Mouse (Mus musculus): ENCODE measurements around the gene Nsun7. TPM values are rescaled to one million over a fixed set of nuclear protein-coding genes. Genes with fewer than 3 reads are reported as not detected.

Gene Nsun7
- polyA plus RNA-seq (2014; fragmentation: Nextera tagmentation; extraction: Ambion mirVana): 0.65 and 0.97 TPM in 2 replicates

- WGBS: 2% methylated on average over 25 of the region's 44 CpGs
- H3K27me3 ChIP-seq (replicated peaks; ENCODE audit: control insufficient read depth, insufficient read depth, low read length): no peaks in the 10 kb centered on the region; the same call in 1 of the 2 replicates
- no peak within 1 kb of the TSS for H3K27ac ChIP-seq (replicated peaks; ENCODE audit: low read depth, low read length)
Observed at GRCm38 (mm10) chr5:66259756-66260448, at the start of gene Nsun7. Nsun7 (plus strand) TSS chr5:66259897.

GRCm38 (mm10) chr5:66214395-66214935, 45.2 kb upstream of the Nsun7 start:
- Histone ChIP-seq H3K4me1 (ENCODE audit: control insufficient read depth, insufficient read depth, low read length) (peaks cover 8% of the 10 kb centered on the region), H3K9me3 (ENCODE audit: control insufficient read depth, low read length) (no peaks in the 10 kb centered on the region), H3K9ac (ENCODE audit: low read depth, low read length) (no peak overlapping the region), H3K27me3 (replicated peaks; ENCODE audit: control insufficient read depth, insufficient read depth, low read length) (no peaks in the 10 kb centered on the region), H3K36me3 (ENCODE audit: control insufficient read depth, insufficient read depth, low read length) (no peaks in the 10 kb centered on the region), H3K4me3 (ENCODE audit: low read depth, low read length) (no peak overlapping the region), H3K27ac (replicated peaks; ENCODE audit: low read depth, low read length) (no peak overlapping the region), H3K4me2 (ENCODE audit: low read depth, low read length) (no peak overlapping the region)
- WGBS: 58% methylated on average over 7 of the region's 7 CpGs
- ATAC-seq (ENCODE audit: low read depth): no peak
- DNase-seq (ENCODE audit: low spot score): peak; percentile 23

More at GRCm38 (mm10) chr5:66259756-66260448, at the start of gene Nsun7:
- Histone ChIP-seq H3K4me3 (ENCODE audit: low read depth, low read length) (peak within 1 kb of the TSS; percentile 47), H3K36me3 (ENCODE audit: control insufficient read depth, insufficient read depth, low read length) (no peaks in the 10 kb centered on the region), H3K4me1 (ENCODE audit: control insufficient read depth, insufficient read depth, low read length) (no peaks in the 10 kb centered on the region), H3K4me2 (ENCODE audit: low read depth, low read length) (peak within 1 kb of the TSS; percentile 75), H3K9ac (ENCODE audit: low read depth, low read length) (peak within 1 kb of the TSS; percentile 74), H3K9me3 (ENCODE audit: control insufficient read depth, low read length) (no peaks in the 10 kb centered on the region)
- DNase-seq (ENCODE audit: low spot score) (peak; percentile 70), ATAC-seq (ENCODE audit: low read depth) (peak; percentile 92)

- no peak overlapping the region for H3K27ac ChIP-seq (replicated peaks; ENCODE audit: low read depth, low read length)
- WGBS: 70% methylated on average over 10 of the region's 10 CpGs
- no peaks in the 10 kb centered on the region for H3K36me3 ChIP-seq (ENCODE audit: control insufficient read depth, insufficient read depth, low read length)
- no peak for ATAC-seq (ENCODE audit: low read depth)
- H3K4me2 ChIP-seq (ENCODE audit: low read depth, low read length): no peak overlapping the region
- no peak overlapping the region for H3K9ac ChIP-seq (ENCODE audit: low read depth, low read length)
- DNase-seq (ENCODE audit: low spot score): no peak
- H3K4me1 ChIP-seq (ENCODE audit: control insufficient read depth, insufficient read depth, low read length): peaks cover 16% of the 10 kb centered on the region
- no peaks in the 10 kb centered on the region for H3K9me3 ChIP-seq (ENCODE audit: control insufficient read depth, low read length)
- H3K4me3 ChIP-seq (ENCODE audit: low read depth, low read length): no peak overlapping the region
- no peaks in the 10 kb centered on the region for H3K27me3 ChIP-seq (replicated peaks; ENCODE audit: control insufficient read depth, insufficient read depth, low read length)
Observed at GRCm38 (mm10) chr5:66215569-66216277, 44.0 kb upstream of the Nsun7 start.

- peak overlapping the region; percentile 45 for H3K4me2 ChIP-seq (ENCODE audit: low read depth, low read length)
- DNase-seq (ENCODE audit: low spot score): peak; percentile 89
- H3K27me3 ChIP-seq (replicated peaks; ENCODE audit: control insufficient read depth, insufficient read depth, low read length): no peaks in the 10 kb centered on the region
- H3K27ac ChIP-seq (replicated peaks; ENCODE audit: low read depth, low read length): peak overlapping the region; percentile 55; the same call in 1 of the 2 replicates
- no peak overlapping the region for H3K9ac ChIP-seq (ENCODE audit: low read depth, low read length)
- no peak overlapping the region for H3K4me3 ChIP-seq (ENCODE audit: low read depth, low read length)
- WGBS: 22% methylated on average over 6 of the region's 6 CpGs
- ATAC-seq (ENCODE audit: low read depth): peak; percentile 83
- peaks cover 16% of the 10 kb centered on the region for H3K4me1 ChIP-seq (ENCODE audit: control insufficient read depth, insufficient read depth, low read length)
- H3K36me3 ChIP-seq (ENCODE audit: control insufficient read depth, insufficient read depth, low read length): no peaks in the 10 kb centered on the region
- no peaks in the 10 kb centered on the region for H3K9me3 ChIP-seq (ENCODE audit: control insufficient read depth, low read length)
Observed at GRCm38 (mm10) chr5:66219692-66220091, 40.0 kb upstream of the Nsun7 start.

- Histone ChIP-seq H3K4me1 (ENCODE audit: control insufficient read depth, insufficient read depth, low read length) (peaks cover 16% of the 10 kb centered on the region), H3K4me2 (ENCODE audit: low read depth, low read length) (no peak overlapping the region), H3K9ac (ENCODE audit: low read depth, low read length) (no peak overlapping the region), H3K4me3 (ENCODE audit: low read depth, low read length) (no peak overlapping the region), H3K36me3 (ENCODE audit: control insufficient read depth, insufficient read depth, low read length) (no peaks in the 10 kb centered on the region), H3K27ac (replicated peaks; ENCODE audit: low read depth, low read length) (0 out of 2 replicates have a peak overlapping the region, but pooled peaks have one; percentile 11), H3K9me3 (ENCODE audit: control insufficient read depth, low read length) (no peaks in the 10 kb centered on the region), H3K27me3 (replicated peaks; ENCODE audit: control insufficient read depth, insufficient read depth, low read length) (no peaks in the 10 kb centered on the region)
- 86% methylated on average over 9 of the region's 9 CpGs for WGBS
- DNase-seq (ENCODE audit: low spot score): no peak
- ATAC-seq (ENCODE audit: low read depth): no peak
Observed at GRCm38 (mm10) chr5:66220620-66221019, 39.1 kb upstream of the Nsun7 start.

- no peak overlapping the region for H3K4me2 ChIP-seq (ENCODE audit: low read depth, low read length)
- no peak overlapping the region for H3K27ac ChIP-seq (replicated peaks; ENCODE audit: low read depth, low read length)
- no peaks in the 10 kb centered on the region for H3K36me3 ChIP-seq (ENCODE audit: control insufficient read depth, insufficient read depth, low read length)
- H3K9ac ChIP-seq (ENCODE audit: low read depth, low read length): no peak overlapping the region
- ATAC-seq (ENCODE audit: low read depth) (no peak), DNase-seq (ENCODE audit: low spot score) (no peak)
- H3K27me3 ChIP-seq (replicated peaks; ENCODE audit: control insufficient read depth, insufficient read depth, low read length): no peaks in the 10 kb centered on the region
- H3K4me1 ChIP-seq (ENCODE audit: control insufficient read depth, insufficient read depth, low read length): peaks cover 16% of the 10 kb centered on the region
- H3K9me3 ChIP-seq (ENCODE audit: control insufficient read depth, low read length): no peaks in the 10 kb centered on the region
- WGBS: 91% methylated on average over 15 of the region's 15 CpGs
- no peak overlapping the region for H3K4me3 ChIP-seq (ENCODE audit: low read depth, low read length)
Observed at GRCm38 (mm10) chr5:66222916-66223315, 36.8 kb upstream of the Nsun7 start.

- Histone ChIP-seq H3K4me2 (ENCODE audit: low read depth, low read length) (no peak overlapping the region), H3K36me3 (ENCODE audit: control insufficient read depth, insufficient read depth, low read length) (no peaks in the 10 kb centered on the region), H3K4me1 (ENCODE audit: control insufficient read depth, insufficient read depth, low read length) (no peaks in the 10 kb centered on the region), H3K27me3 (replicated peaks; ENCODE audit: control insufficient read depth, insufficient read depth, low read length) (no peaks in the 10 kb centered on the region), H3K9me3 (ENCODE audit: control insufficient read depth, low read length) (no peaks in the 10 kb centered on the region), H3K4me3 (ENCODE audit: low read depth, low read length) (no peak overlapping the region), H3K9ac (ENCODE audit: low read depth, low read length) (no peak overlapping the region), H3K27ac (replicated peaks; ENCODE audit: low read depth, low read length) (no peak overlapping the region)
- ATAC-seq (ENCODE audit: low read depth): no peak
- DNase-seq (ENCODE audit: low spot score): no peak
- 89% methylated on average over 7 of the region's 7 CpGs for WGBS
Observed at GRCm38 (mm10) chr5:66226526-66226925, 33.2 kb upstream of the Nsun7 start.

GRCm38 (mm10) chr5:66231660-66232269, 27.9 kb upstream of the Nsun7 start:
- no peak for ATAC-seq (ENCODE audit: low read depth)
- H3K27me3 ChIP-seq (replicated peaks; ENCODE audit: control insufficient read depth, insufficient read depth, low read length): no peaks in the 10 kb centered on the region
- H3K4me1 ChIP-seq (ENCODE audit: control insufficient read depth, insufficient read depth, low read length): no peaks in the 10 kb centered on the region
- H3K9ac ChIP-seq (ENCODE audit: low read depth, low read length): no peak overlapping the region
- H3K4me2 ChIP-seq (ENCODE audit: low read depth, low read length): no peak overlapping the region
- 78% methylated on average over 8 of the region's 8 CpGs for WGBS
- no peak for DNase-seq (ENCODE audit: low spot score)
- no peak overlapping the region for H3K4me3 ChIP-seq (ENCODE audit: low read depth, low read length)
- no peak overlapping the region for H3K27ac ChIP-seq (replicated peaks; ENCODE audit: low read depth, low read length)
- no peaks in the 10 kb centered on the region for H3K9me3 ChIP-seq (ENCODE audit: control insufficient read depth, low read length)
- no peaks in the 10 kb centered on the region for H3K36me3 ChIP-seq (ENCODE audit: control insufficient read depth, insufficient read depth, low read length)
